Mouse (Mus musculus) embryonic fibroblast, embryonic 13.5 days (primary cell): Measurements from ENCODE around the gene Pacs2.

Experiments
- CTCF ChIP-seq: IDR thresholded peaks from 2 replicates; pipeline ENCODE4 v1.5.1; 2011; ENCODE audit warnings: mild to moderate bottlenecking, control low read depth, low read length, moderate library complexity, borderline replicate concordance; ENCODE audit not compliant: insufficient read depth
- POLR2A ChIP-seq: IDR thresholded peaks from 2 replicates; pipeline ENCODE4 v1.6.1; 2011; ENCODE audit warnings: low read depth, mild to moderate bottlenecking, control low read depth, low read length, moderate library complexity

GRCm38 (mm10) chr12:113004011-113004410 lies 10.3 kb upstream of the Pacs2 start:
- TF ChIP-seq POLR2A (no peak), CTCF (no peak)
